Mouse (Mus musculus) megakaryocyte, embryonic 14.5 days (primary cell): Measurements from ENCODE around the gene Cenpv.

ENCODE experiments used
- FLI1 ChIP-seq: IDR thresholded peaks from 2 replicates; pipeline ENCODE4 v1.6.1; 2012; ENCODE audit warnings: low read length, inconsistent platforms, mixed read lengths
- GATA1 ChIP-seq: IDR thresholded peaks from 3 replicates; pipeline ENCODE4 v1.6.1; 2012; ENCODE audit warnings: mixed read lengths, low read length, inconsistent platforms, borderline replicate concordance

- TF ChIP-seq GATA1 (no peak), FLI1 (no peak)
Measured at GRCm38 (mm10) chr11:62565747-62566146, 26.7 kb upstream of the Cenpv start.
